Mouse (Mus musculus): ENCODE results near the gene Neurl1b.

The Neurl1b gene

DNA sequence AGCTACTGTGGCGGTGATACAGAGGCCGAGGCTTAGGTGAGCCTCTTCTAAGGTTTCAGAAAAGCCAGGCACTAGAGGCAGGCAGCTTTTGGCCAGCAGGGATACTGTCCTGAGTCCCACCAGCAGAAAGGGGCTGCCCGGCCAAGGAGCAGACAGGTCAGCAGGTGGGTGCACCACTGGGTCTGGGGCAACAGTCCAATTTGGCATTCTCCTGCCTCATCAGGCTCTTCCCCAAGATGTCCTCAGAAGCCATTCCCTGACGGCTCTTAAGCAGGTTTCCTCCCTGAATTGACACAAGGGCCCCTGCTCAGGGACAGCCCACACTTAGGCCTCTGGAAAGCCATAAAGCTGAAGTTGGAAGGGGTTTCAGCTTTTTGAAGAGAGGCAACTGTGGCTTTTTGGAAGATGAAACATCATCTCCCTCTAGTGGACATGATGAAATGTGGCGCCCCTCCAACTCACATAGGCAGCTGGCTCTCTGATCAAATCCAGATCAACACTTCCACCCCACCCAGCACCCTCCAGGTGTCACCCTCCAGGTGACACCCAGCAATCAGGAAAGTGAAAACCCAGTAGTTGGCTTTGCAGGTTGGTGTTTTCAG lies 37.8 kb downstream of the Neurl1b start:
- DNase-seq (ENCODE audit: low spot score): peak; percentile 68

DNA sequence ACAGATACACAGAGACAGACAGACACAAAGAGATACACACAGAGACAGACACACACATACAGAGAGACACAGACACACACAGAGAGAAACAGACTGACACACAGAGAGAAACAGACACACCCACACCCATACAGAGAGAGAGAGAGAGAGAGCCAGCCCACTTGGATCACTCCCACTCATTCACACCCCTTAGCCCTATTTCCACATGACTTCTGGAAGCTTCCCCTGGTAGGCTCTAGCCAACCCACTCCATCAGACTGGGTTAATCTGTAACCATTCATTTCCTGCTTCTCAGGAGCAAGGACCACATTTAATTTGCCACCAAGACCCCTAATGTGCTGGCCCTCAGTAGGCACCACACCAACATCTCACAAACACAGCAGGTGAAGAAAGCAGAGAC lies 42.9 kb downstream of the Neurl1b start:
- no peak for DNase-seq (ENCODE audit: low spot score)

DNA sequence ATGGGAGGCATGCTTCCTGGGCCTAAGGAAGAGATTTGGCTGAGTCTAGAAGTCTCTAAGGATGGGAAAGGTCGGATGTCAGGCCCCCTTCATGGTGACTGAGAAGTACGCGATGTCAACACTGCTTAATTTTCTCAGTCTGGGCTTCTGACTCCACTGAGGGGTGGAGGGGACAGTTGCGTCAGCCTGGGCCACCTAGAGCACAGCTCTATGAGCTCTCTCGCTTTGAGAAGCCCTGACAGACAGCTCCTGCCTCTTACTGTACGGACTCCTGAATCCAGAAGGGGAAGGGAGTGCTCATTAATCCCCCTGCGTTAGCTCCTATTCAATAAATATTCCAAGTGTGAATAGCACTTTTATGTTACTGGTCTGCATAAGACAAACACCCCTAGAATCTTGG lies 43.4 kb downstream of the Neurl1b start:
- no peak for DNase-seq (ENCODE audit: low spot score)

DNA sequence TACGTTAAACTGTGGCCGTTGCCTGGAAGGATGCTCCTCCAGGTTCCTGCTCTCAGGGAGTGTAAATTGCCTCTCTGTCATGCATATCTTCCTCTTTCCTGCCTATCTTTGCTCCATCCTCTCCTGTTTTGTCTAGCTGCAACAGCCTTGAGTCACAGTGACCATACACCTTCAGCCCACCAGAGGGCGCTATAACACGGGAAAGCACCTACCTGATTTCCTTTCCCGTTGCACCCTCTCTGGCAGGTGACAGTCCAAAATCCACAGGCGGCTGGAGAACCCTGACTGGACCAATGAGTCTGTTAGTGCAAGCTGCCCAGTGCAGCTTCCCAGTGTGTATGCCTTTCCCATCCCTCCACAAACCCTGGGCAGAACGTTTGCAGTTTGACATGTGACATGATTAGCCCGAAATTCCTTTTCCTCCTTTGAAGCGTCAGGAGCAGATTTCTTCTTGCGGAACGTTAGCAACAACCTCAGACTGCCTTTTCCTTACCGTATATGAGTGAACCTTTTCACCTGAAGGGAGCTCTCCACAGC lies 48.1 kb downstream of the Neurl1b start:
- peak; percentile 71 for DNase-seq (ENCODE audit: low spot score)

DNA sequence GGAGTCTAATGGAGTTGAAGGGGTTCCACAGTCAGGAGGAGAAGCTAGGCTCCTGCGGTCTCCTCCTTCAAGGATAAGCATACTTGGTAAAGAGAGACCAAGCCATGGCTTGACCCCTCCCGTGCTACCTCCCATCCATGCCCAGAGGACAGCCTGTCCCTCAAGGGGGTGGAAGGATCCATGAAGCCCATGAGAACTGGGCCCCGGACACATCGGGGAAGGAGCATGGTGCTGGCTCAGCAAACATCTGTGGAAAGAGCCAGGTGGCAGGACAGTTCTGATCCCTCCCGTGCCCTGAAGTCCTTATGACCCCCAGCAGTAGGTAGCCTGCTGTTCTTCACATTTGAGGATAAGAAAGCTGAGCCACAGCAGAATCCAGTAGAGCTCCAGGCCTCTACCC lies 48.8 kb downstream of the Neurl1b start:
- DNase-seq (ENCODE audit: low spot score): no peak

DNA sequence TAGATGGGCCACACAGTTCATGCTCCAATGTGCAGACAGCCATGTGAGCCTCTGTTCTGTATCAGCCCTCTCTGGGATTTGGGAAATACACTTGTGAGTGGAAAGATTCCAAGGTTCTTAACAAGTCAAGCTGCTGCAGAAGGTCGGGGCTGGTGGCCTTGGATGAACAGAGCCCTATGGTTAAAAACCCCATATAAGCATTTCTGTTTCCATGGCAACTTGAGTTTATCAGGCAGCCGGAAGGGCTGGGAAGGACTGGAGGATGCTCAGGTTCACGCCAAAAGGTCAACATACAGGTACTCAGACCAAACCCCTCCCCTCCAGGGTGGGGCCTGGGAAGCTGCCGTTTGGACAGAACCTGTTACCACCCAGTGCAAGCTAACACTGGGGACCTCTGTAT lies 49.4 kb downstream of the Neurl1b start:
- DNase-seq (ENCODE audit: low spot score): no peak

DNA sequence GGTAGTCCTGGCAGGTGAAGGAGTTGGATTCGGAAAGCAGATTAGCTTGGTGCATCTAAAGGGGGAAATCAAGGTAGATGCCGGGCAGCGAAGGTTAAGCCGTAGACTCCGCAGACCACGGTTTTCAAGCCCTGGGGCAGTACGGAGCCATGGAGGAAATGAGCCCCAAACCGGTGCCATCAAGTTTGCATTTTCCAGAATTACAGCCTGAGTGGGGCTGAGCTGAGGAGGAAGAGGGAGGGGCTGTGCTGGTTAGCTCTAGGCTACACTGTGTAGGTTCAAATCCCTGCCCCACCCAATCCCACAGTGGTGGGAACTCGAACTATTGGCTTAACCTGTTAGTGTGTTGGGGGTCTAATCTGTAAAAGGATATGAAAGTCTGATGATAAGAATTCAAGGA lies 49.9 kb downstream of the Neurl1b start:
- DNase-seq (ENCODE audit: low spot score): no peak

DNA sequence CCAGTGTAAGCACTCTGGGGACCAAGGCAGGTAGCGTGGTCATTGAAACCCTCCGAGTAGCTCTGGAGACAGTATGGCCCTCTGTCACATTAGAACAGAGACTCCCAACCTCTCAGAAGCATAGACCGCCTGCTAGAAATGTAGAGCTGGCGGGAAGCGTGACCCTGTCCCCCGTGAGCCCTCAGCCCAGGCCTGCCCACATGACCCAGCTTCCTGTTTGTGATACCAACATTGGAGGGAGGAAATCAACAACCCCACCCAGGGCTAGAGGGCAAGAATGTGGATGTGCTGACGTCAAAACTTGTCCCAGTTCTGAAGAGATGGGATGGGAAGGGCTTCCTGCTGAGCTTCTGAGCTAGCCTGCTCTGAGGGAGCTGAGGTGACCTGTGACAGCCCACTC lies 50.3 kb downstream of the Neurl1b start:
- no peak for DNase-seq (ENCODE audit: low spot score)

DNA sequence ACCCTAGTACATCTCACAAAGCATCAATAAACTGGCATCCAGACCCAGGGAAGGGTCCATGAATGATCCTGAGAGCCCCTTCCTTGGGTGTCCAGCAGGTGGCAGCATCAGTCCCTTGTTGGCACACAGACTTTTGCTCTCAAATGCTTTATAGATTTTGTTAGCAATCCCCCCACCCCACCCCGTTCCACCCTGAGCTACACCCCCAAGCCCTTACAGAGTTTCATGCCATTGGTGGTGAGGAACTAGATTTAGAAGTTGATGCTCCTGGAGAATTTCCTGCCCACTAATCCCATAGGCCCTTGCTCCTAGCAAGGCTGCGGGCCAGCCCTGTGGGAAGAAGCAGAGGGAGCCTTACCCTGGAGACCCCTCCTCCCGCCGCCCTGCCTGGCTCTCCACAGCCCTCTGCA lies 52.1 kb downstream of the Neurl1b start:
- peak; percentile 64 for DNase-seq (ENCODE audit: low spot score)

DNA sequence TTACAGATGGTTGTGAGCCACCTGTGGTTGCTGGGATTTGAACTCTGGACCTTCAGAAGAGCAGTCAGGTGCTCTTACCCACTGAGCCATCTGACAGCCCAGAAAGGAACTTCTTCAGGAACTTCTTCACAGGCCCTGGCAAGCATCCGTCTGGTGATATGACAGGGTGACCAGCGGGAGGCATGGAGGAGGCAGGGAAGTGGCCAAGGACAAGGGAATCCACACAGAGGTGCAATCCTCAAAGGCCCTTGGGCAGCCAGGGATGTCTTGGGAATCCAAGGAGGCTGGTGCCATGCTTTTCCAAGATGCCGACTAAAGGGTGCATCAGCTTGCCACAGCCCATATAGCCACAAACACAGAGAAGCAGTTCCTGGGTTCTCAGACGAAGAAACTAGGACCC lies 53.0 kb downstream of the Neurl1b start:
- no peak for DNase-seq (ENCODE audit: low spot score)

DNA sequence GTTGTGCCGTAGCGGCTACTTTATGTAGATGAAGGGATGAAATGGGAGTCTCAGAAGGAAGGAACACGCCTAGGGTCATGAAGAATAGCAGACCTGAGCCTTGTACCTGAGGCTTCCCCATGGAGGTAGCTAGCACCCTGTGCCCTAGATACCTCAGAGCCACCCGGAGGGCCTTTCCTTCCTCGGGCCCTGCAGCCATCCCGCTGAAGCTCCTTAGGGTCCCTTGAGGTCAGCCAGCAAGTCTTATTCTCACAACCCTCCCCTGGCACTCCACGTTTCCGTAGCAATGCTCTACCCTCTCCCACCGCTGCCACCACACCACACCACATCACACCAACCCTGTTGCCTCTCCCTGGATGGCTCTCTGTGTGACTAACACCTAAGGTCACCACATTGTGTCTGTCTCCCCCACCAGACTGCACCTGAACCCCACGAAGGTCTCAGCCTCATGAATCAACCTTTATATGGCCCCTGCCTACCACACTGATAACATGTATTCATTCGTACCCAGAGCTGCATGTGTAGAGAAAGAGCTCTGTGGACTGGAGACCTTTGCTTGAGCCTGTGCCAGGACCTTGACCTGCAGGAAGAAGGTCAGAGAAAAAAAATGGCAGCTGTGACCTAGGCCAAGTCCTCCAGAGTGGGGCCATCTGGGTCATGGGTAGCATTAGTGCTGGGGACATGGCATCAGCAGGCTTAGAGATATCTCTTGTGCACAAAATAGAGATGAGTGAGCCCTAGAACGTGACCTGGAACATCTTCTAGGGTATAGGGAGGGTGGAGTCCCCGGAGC lies 53.7 kb downstream of the Neurl1b start:
- DNase-seq (ENCODE audit: low spot score): no peak

DNA sequence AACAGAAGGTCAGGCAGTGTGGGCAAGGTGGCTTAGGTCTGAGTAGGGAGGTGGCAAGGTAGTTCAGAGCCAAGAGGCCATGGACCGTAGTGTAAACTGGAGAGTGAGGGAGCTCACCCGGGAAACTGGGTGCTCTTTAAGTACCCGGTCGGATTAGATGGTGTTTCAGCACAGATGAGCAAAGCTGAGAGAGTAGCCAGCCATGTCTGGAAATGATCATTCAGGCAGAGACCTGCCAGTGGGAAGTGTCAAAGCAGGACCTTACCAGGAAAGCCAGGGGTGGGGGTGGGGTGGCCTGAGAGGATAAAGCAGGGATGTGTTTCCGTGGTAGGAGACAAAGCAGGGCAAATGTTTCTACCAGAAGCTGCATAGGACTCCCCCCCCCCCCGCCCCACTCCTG lies 62.2 kb downstream of the Neurl1b start:
- DNase-seq (ENCODE audit: low spot score): no peak

DNA sequence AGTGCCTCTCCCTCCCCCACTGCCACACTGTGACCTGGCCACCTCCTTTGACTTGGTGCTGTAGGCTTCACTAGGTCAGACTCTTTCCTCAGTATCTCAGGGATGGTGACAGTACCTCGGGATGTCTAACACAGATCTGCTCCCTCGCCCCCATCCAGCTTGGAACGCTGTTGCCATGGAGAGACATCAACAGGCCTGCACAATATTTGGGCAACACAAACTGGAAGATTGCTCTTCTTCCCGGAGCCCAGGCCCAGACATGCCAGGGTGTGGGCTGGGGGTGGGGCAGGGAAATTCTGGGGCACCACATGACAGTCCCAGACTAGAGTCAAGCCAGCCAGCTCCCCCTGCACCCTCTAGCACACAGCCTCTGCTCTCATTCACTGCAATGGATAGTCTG lies 64.0 kb downstream of the Neurl1b start:
- no peak for DNase-seq (ENCODE audit: low spot score)

DNA sequence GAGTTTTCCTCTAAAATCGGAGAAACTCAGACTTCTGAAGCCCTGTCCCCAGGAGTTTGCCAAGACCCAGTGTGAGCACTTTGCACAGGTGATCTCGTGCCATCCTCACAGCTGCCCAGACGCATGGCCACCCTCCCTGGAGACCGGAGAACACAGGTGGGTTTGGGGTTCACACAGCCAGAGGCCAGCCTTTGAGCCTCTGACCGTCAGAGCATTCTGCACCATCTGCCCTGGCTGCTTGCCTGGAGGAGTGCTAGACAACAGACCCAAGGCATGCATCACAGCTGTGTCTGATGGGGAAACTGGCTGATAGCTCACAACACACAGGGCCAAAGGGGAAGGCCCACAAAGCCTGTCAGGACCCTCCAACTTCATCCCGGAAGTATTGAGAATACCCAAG lies 65.0 kb downstream of the Neurl1b start:
- DNase-seq (ENCODE audit: low spot score): no peak

DNA sequence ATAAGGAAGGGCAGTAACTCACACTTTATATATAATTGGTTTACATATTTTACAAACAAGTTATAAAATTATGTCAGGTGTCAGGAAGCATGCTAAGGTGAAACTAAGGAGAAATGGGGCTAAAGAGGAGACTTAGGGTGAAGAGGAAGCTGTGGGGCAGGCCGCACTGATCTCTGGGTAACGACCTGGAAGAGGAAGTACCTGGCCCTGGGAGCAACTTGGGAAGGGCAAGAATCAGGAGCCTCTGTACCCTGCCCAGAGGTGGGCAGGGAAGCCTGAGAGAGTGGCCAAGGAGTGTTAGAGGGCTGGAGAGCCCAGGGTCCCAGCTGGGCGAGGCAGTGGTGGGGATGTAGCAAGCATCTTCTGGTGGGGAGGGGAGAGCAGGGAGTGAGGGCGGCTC lies 66.3 kb downstream of the Neurl1b start:
- no peak for DNase-seq (ENCODE audit: low spot score)

DNA sequence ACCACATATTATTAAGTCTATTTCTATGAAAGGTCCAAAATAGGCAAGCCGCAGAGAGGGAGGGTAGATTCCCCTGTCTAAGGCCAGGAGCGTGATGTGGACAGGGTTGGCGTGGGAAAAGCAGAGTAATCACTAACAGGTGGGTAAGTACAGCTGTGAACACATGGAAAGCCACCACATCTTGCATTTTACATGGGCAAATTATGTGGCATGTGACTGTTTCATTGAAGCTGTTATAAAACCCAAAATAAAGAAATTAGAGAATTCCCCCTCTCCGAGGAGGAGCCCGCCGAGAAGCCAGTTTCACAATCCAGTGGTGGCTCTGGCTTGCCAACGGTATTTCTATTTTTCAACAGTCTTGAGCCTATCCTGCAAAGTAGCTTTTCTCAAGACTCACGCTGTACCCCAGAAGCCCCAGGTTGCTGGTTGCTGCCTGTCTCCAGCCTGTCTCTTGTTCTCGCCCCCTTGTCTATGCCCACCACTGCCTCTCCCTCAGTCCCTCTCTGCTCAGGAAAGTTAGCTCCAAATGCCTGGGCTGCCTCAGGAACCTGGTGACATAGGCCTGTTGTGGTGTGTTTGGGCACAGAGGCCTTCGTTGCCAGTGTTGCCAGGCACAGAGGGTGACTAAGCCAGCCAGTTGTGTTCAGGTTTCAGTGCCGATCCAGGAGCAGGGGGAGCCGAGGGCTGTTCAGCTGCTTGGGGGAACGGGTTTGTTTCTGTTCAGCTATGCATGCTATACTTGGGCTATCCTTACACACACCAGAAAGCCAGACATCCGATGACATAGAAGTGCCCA lies 70.2 kb downstream of the Neurl1b start:
- DNase-seq (ENCODE audit: low spot score): no peak

DNA sequence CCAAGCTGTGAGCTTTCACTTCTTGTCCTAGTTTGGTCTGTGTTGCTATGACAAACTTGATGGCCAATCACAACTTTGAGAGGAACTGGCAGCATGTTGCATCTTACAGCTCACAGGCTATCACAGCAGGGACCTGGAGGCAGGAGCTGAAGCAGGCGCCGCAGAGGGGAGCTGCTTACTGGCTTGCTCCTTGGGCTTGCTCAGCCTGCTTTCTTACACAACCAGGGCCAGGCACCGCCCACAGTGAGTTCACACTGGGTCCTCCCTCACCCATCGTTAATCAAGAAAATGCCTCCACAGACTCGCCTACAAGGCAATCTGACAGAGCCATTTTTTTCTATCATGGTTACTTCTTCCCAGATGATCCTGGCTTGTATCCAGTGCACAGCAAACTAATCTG lies 72.6 kb downstream of the Neurl1b start:
- DNase-seq (ENCODE audit: low spot score): no peak

DNA sequence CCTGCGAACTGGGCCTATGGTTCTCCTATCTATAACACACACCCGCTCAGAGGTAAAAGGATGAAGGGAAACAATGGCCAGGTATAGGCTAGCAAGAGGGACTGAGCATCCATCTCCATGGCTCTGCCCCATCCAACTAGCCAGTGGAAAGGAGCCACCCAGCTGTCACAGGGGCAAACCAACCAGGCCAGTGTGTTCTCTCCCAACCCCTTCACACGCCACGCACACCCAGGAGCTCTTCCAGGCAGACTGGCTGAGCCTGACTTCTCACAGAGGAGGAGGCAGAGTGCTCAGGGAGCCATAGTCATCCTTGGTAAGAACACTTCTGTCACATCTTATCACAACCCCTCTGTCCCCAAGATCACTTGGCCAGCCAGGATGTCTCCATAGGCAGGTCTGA lies 73.3 kb downstream of the Neurl1b start:
- DNase-seq (ENCODE audit: low spot score): no peak

DNA sequence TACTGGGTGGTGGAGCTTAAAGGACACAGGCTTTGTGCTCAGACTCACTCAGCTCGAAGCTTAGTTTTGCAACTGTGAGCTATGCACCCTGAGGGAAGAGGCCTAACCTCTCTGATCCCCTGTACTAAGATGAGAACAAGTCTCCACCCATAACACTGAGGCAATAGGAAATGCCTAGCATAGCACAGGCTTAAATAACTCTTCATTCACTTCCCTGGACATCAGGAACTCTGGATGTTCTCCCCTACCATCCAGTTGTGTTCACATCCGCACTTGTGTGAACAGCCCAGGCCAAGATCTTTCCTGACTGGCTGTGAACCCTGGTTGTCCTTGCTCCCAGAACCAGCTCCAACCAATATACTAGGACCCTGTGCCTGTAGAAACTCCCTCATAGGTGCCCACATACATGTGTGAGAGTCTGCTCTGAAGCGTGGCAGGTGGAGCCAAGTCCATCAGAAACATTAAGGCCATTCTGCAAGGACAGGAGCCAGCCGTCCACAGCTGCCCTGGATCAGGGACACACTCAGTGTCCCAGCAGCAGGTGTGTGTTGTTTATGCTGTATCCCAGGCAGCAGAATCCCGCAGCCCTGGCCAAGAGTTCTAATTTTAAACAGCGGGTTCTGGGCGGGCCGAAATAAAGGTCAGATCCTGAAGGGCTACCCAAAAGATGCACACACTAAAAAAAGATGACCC lies 74.2 kb downstream of the Neurl1b start:
- DNase-seq (ENCODE audit: low spot score): no peak

DNA sequence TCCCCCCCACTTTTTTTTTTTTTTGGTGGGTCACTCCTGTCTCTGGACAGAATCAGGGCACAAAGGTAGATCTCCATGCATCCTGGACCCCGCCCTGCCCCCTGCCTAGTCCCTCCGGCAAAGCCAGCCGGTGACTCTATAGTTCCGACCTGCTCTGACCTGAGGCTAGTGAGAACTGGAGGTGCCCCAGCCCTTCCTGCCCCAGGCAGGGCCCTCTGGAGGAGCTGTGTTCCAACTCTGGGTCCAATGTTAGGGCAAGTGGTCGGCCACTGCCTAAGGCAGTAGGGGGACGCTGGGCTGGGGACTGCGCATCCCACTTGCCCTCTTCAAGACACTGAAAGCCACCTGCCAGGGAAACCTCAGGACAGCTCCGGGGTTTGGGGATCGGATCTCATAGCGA lies 75.4 kb downstream of the Neurl1b start:
- DNase-seq (ENCODE audit: low spot score): no peak

DNA sequence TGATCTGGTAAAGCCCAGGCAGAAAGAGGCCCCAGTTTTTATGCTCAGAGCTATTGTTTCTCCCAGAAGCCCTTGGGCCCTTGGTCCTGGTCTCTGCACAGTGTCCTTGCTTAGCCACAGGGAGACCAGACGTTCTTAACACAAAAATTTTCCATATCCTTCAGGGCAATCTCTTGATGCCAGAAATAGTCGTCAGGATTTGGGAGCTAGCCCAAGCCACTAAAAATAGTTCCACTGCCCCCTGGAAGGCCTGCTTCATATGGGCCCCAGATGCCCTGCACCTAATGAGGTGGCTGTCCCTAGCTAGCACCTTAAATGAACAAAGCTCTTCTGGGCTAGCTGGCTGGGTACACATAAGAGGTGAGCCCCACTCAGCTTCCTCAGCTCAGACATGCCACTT lies 76.3 kb downstream of the Neurl1b start:
- no peak for DNase-seq (ENCODE audit: low spot score)

DNA sequence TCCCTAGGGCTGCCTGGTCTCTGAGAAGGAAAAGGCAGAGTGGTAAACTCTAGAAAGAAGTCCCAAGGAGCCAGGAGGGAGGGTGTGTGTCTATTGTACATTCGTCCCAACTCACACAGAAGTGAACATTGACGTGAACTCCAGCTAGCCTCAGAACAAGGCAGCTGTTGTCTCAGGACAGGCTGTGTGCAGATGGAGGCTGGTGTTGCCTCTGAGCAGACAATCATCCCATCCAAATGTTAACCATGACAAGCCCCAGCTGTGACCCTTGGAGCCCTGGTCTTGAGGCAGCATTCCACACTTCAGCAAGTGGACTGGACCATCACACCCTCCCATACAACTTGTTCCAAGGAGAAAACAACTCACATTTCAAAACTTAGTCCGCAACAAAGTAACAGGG lies 77.6 kb downstream of the Neurl1b start:
- DNase-seq (ENCODE audit: low spot score): no peak

All from ovary, postnatal 14 days (tissue).